Mouse (Mus musculus) bone marrow macrophage, adult 2 months (primary cell): ENCODE data around the gene Csrnp1.

ENCODE experiments used
- CTCF ChIP-seq: IDR thresholded peaks from 2 replicates; pipeline ENCODE4 v1.5.1; 2012; ENCODE audit warnings: low read depth, mild to moderate bottlenecking, low read length, moderate library complexity
- POLR2A ChIP-seq: IDR thresholded peaks from 2 replicates; pipeline ENCODE4 v1.6.1; 2012; ENCODE audit warnings: mild to moderate bottlenecking, low read depth, low read length, borderline replicate concordance

GRCm38 (mm10) chr9:120001945-120002725 lies 17.7 kb upstream of the Csrnp1 start:
- TF ChIP-seq CTCF (no peak), POLR2A (no peak)
